ENCODE assay signal across 9 mouse cellular contexts in the genomic region with DNA sequence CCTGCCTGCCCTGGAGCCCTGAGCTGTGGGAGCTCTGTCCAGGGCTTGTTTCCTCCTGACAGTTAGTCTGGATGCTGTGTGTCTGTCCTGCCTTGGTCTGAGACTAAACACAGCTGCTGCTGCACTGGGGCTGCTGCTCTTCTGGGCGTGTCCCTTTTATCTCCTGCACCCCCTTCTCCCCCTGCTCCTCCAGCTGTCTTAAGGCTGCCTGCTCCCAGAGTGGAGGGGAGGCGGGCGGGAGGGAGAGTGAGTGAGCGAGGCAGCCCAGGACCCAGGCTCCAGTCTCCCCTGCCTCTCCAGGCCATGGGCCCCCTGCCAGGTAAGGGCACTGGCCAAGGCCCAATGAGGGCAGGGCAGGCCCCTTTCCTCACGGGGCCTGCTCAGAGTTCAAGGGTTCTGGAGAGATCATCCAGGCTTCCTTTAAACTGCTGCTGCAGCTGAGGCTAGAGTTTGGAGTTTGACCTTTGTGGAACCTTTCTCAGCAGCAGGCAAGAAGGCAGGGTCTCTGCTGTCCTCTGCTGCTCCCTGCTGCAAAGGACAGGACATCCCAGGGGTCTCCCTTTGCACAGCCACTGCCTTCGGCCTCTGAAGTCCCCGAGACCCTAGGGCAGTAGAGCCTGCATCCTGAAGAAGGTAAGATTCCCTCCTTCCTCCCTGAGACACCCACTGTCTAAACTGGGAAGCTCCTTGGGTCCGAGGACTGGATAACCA. TPM values are rescaled to one million over a fixed set of nuclear protein-coding genes. Genes with fewer than 3 reads are reported as not detected.
DNase-seq lines count a peak whose midpoint lies in the region; ATAC-seq and TF ChIP-seq lines count a peak whose summit lies in the region.
"Had no signal": no experiment of that assay in that cellular context is flagged by ENCODE, and none has a peak within 500 bp of the region (broad histone marks: within the 10 kb centered on the region; RNA-seq: fewer than 3 reads in every experiment).

A gene (plus strand): TSS at position 416 of the 711 bp plus-strand sequence.

- 68% methylated on average over 8 of the region's 8 CpGs for WGBS in liver, adult 2 months
- 49% methylated on average over 8 of the region's 8 CpGs for WGBS in liver, postnatal 0 days (ENCODE audit: insufficient replicate concordance)
- 31% methylated on average over 8 of the region's 8 CpGs for WGBS in embryonic facial prominence, embryonic 15.5 days
- 25% methylated on average over 8 of the region's 8 CpGs for WGBS in kidney, embryonic 14.5 days

- H3K79me2 ChIP-seq in liver, adult 2 months (ENCODE audit: control insufficient read depth, insufficient read depth, low read length): no peaks in the 10 kb centered on the region
- no peaks in the 10 kb centered on the region for H3K79me2 ChIP-seq in myocyte (ENCODE audit: control insufficient read depth, insufficient read depth)

- no peak within 1 kb of the TSS for H3K4me3 ChIP-seq in liver, adult 2 months (ENCODE audit: insufficient read depth, low read depth, low read length)
- H3K4me3 ChIP-seq in liver, postnatal 0 days (ENCODE audit: low read depth, low read length): no peak within 1 kb of the TSS
- no peak within 1 kb of the TSS for H3K4me3 ChIP-seq in embryonic facial prominence, embryonic 15.5 days (replicated peaks)
- H3K4me3 ChIP-seq in kidney, embryonic 14.5 days (ENCODE audit: low read length): no peak within 1 kb of the TSS
- no peak within 1 kb of the TSS for H3K4me3 ChIP-seq in myocyte

- no peaks in the 10 kb centered on the region for H3K36me3 ChIP-seq in liver, adult 2 months (ENCODE audit: control insufficient read depth, insufficient read depth, low read length)
- H3K36me3 ChIP-seq in liver, postnatal 0 days (replicated peaks; ENCODE audit: insufficient read depth, low read length): no peaks in the 10 kb centered on the region
- H3K36me3 ChIP-seq in embryonic facial prominence, embryonic 15.5 days: no peaks in the 10 kb centered on the region
- no peaks in the 10 kb centered on the region for H3K36me3 ChIP-seq in kidney, embryonic 14.5 days (ENCODE audit: control insufficient read depth, insufficient read depth, low read length)
- no peaks in the 10 kb centered on the region for H3K36me3 ChIP-seq in myocyte (ENCODE audit: control insufficient read depth, insufficient read depth)

- no peaks in the 10 kb centered on the region for H3K9me3 ChIP-seq in liver, postnatal 0 days (ENCODE audit: low read length)
- H3K9me3 ChIP-seq in embryonic facial prominence, embryonic 15.5 days (replicated peaks): no peaks in the 10 kb centered on the region
- H3K9me3 ChIP-seq in kidney, embryonic 14.5 days (ENCODE audit: control insufficient read depth, low read length): no peaks in the 10 kb centered on the region

- H3K4me1 ChIP-seq in liver, adult 2 months (ENCODE audit: control insufficient read depth, insufficient read depth, low read length): no peaks in the 10 kb centered on the region
- H3K4me1 ChIP-seq in liver, postnatal 0 days (ENCODE audit: insufficient read depth): no peaks in the 10 kb centered on the region
- H3K4me1 ChIP-seq in embryonic facial prominence, embryonic 15.5 days: peaks cover 9% of the 10 kb centered on the region; the same call in 1 of the 2 replicates
- H3K4me1 ChIP-seq in kidney, embryonic 14.5 days (ENCODE audit: control insufficient read depth, insufficient read depth, low read length): peaks cover 6% of the 10 kb centered on the region

- H3K27me3 ChIP-seq in liver, adult 2 months (ENCODE audit: control insufficient read depth, insufficient read depth, low read length): 0 out of 2 replicates have a peak, but pooled peaks cover 2% of the 10 kb centered on the region
- H3K27me3 ChIP-seq in liver, postnatal 0 days (ENCODE audit: insufficient read depth, low read length): no peaks in the 10 kb centered on the region
- no peaks in the 10 kb centered on the region for H3K27me3 ChIP-seq in embryonic facial prominence, embryonic 15.5 days
- no peaks in the 10 kb centered on the region for H3K27me3 ChIP-seq in kidney, embryonic 14.5 days (ENCODE audit: control insufficient read depth, insufficient read depth, low read length)
- H3K27me3 ChIP-seq in myocyte (ENCODE audit: control insufficient read depth, insufficient read depth, insufficient read length): peaks cover 35% of the 10 kb centered on the region

- no peak within 1 kb of the TSS for H3ac ChIP-seq in myocyte (ENCODE audit: control insufficient read depth, insufficient read length)

- no peak for DNase-seq in liver, adult 2 months (ENCODE audit: extremely low read depth, low read depth, low spot score)
- no peak for DNase-seq in liver, postnatal 0 days
- DNase-seq in testis, postnatal 10 days (ENCODE audit: low spot score): no peak
- no peak for DNase-seq in ovary, postnatal 36 days (ENCODE audit: low spot score)
- no peak for DNase-seq in layer of hippocampus, postnatal 36 days

- TF ChIP-seq CTCF in liver, adult 2 months (IDR thresholded peaks at IDR 0.05; ENCODE audit: low read depth, low read length): 0 out of 2 replicates have a peak, but pooled peaks have one; percentile 9
- TF ChIP-seq CTCF in liver, postnatal 0 days (IDR thresholded peaks at IDR 0.05; ENCODE audit: low read depth): no peak

- TF ChIP-seq POLR2A in liver, adult 2 months (IDR thresholded peaks at IDR 0.05; ENCODE audit: extremely low read depth, insufficient read depth, low read length): no peak
- no peak for TF ChIP-seq POLR2A in myocyte (IDR thresholded peaks at IDR 0.05; ENCODE audit: insufficient read length, low read depth)

- no peak within 1 kb of the TSS for H3K27ac ChIP-seq in liver, adult 2 months (replicated peaks; ENCODE audit: insufficient read depth, low read depth, low read length)
- H3K27ac ChIP-seq in liver, postnatal 0 days (ENCODE audit: low read depth): no peak within 1 kb of the TSS
- no peak within 1 kb of the TSS for H3K27ac ChIP-seq in embryonic facial prominence, embryonic 15.5 days (replicated peaks)
- peak within 1 kb of the TSS; percentile 47 for H3K27ac ChIP-seq in kidney, embryonic 14.5 days (ENCODE audit: low read depth, low read length)
- H3K27ac ChIP-seq: liver, embryonic 14.5 days had no signal

- TF ChIP-seq EP300 in liver, postnatal 0 days (IDR thresholded peaks at IDR 0.05; ENCODE audit: low read depth): no peak

- H3K4me2 ChIP-seq in liver, postnatal 0 days (ENCODE audit: low read depth, low read length): no peak within 1 kb of the TSS
- no peak within 1 kb of the TSS for H3K4me2 ChIP-seq in embryonic facial prominence, embryonic 15.5 days (replicated peaks)
- no peak within 1 kb of the TSS for H3K4me2 ChIP-seq in kidney, embryonic 14.5 days (replicated peaks; ENCODE audit: low read depth, low read length)
- H3K4me2 ChIP-seq in myocyte (ENCODE audit: low read depth): peak within 1 kb of the TSS; percentile 6

- no peak within 1 kb of the TSS for H3K9ac ChIP-seq in liver, adult 2 months (ENCODE audit: low read depth, low read length)
- no peak within 1 kb of the TSS for H3K9ac ChIP-seq in liver, postnatal 0 days (replicated peaks)
- no peak within 1 kb of the TSS for H3K9ac ChIP-seq in embryonic facial prominence, embryonic 15.5 days
- H3K9ac ChIP-seq in kidney, embryonic 14.5 days (ENCODE audit: low read depth, low read length): no peak within 1 kb of the TSS; the same call in 1 of the 2 replicates
- H3K9ac ChIP-seq: liver, embryonic 14.5 days had no signal

- no peak for ATAC-seq in liver, postnatal 0 days
- peak; percentile 32; the same call in 1 of the 2 replicates for ATAC-seq in embryonic facial prominence, embryonic 15.5 days (ENCODE audit: insufficient number of reproducible peaks, low FRiP score, low TSS enrichment, low read depth)
- peak; percentile 79 for ATAC-seq in kidney, embryonic 14.5 days (ENCODE audit: low FRiP score, low TSS enrichment)

TF ChIP-seq in myocyte, 11 proteins besides CTCF, POLR2A, EP300 and RAD21:
- TF ChIP-seq E2F4 (IDR thresholded peaks at IDR 0.05; ENCODE audit: insufficient read depth) (no peak), MAX (IDR thresholded peaks at IDR 0.05; ENCODE audit: low read depth) (no peak), MYOD1 (IDR thresholded peaks at IDR 0.05; ENCODE audit: control insufficient read depth in 1 of 3, insufficient read length in 2 of 3, low read depth in 2 of 3) (peak in 1 of 3 experiments; percentile 31), MYOG (IDR thresholded peaks at IDR 0.05; ENCODE audit: control insufficient read depth in 1 of 3, insufficient read depth in 1 of 3, insufficient read length in 2 of 3, low read depth in 2 of 3) (peak in 2 of 3 experiments; percentile 21 to 41)

RNA-seq across cellular contexts. Expression of the gene that starts here (rescaled TPM):
- 0.27 and 2.3 TPM in 2 replicates for total RNA-seq in liver, adult 2 months (2014; rRNA removed)
- polyA plus RNA-seq in liver, adult 2 months (2012; rRNA removed): 0.07 TPM in 1 of 2 replicates, not detected in the other
- 0.27 and 0.28 TPM in 2 replicates for polyA plus RNA-seq in liver, postnatal 0 days (2015; fragmentation: Nextera tagmentation; extraction: Ambion mirVana)
- 0.37 and 0.63 TPM in 2 replicates for polyA plus RNA-seq in embryonic facial prominence, embryonic 15.5 days (2015; fragmentation: Nextera tagmentation; extraction: Ambion mirVana)
- polyA plus RNA-seq in kidney, embryonic 14.5 days (2014; fragmentation: Nextera tagmentation; extraction: Ambion mirVana): 0.49 and 1.9 TPM in 2 replicates
- polyA plus RNA-seq in myocyte (2012; fragmentation: generic; extraction: Trizol): not detected
- total RNA-seq in layer of hippocampus, postnatal 36 days (2021): 1 to 10 TPM; 1.3 to 2.0 TPM

Comparison
In these comparisons a context has a peak if more than half of its experiments do, and no peak if none do; other contexts are left out.
1. Peak in ATAC-seq in embryonic facial prominence, embryonic 15.5 days; RNA of the gene not detected or under 1 TPM.